Mouse (Mus musculus) E14TG2a.4 (cell line): Measurements from ENCODE around the gene 1700001C02Rik.

Experiments
- CTCF ChIP-seq: conservative IDR thresholded peaks from 2 replicates; pipeline ENCODE4 v1.5.1; 2014; ENCODE audit warnings: low read length
- NANOG ChIP-seq: IDR thresholded peaks from 2 replicates; pipeline ENCODE4 v1.6.1; 2014; ENCODE audit warnings: borderline replicate concordance, low read length, mixed read lengths
- POU5F1 ChIP-seq: IDR thresholded peaks from 2 replicates; pipeline ENCODE4 v1.6.1; 2014; ENCODE audit warnings: low read length, borderline replicate concordance

DNA sequence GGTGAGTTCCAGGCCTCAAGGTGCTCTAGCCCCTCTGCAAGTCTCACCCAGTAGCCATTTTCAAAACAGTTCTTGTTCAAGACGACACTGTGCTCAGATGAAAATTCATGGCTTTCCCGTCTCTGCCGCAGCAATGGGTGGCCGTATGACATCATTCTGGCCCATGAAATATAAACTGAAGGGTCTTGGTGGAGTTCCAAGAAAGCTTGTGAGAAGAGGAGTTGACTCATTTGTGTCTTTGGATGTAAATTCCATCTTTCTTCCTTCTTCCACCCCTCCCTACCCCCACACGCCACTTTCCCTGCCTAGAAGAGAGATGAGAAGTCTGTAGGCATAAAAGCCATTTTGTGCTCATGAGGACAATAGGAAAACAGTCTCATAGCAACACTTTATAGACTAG lies 25.0 kb downstream of the 1700001C02Rik start:
- TF ChIP-seq CTCF (no peak), NANOG (no peak), POU5F1 (no peak)
